Mouse (Mus musculus) urinary bladder, postnatal 0 days (tissue): ENCODE measurements around the gene Kctd10. TPM values are rescaled to one million over a fixed set of nuclear protein-coding genes. Genes with fewer than 3 reads are reported as not detected.

Experiments
- microRNA-seq: library from miRNA; unstranded; fragments of <30 nt; microRNA quantifications from one replicate; pipeline ENCODE4, GENCODE M21; 2016
- polyA plus RNA-seq: library from polyadenylated mRNA; unstranded; fragments of >200 nt; fragmentation: Nextera tagmentation; extraction: Ambion mirVana; gene quantifications from 2 replicates; pipeline ENCODE4 v1.2.1, GENCODE M21; 2015

Kctd10 gene
- polyA plus RNA-seq = 162 and 192 TPM in 2 replicates

GRCm38 (mm10) chr5:114380209-114381012 is at the start of gene Kctd10, which contains the start of gene Ube3b:
Gene Kctd10 (minus strand): TSS chr5:114380508.
Gene Ube3b (plus strand): TSS chr5:114380607.

Small RNA genes within 50 kb of the gene (microRNA-seq; reads per million reads assigned to microRNA genes)
- gene Mir7027 = not detected

Other genes with a start within 250 kb of the Kctd10 start
- 1.4 and 1.5 TPM in 2 replicates for gene Acacb, start 234.0 kb downstream of the Kctd10 start, polyA plus RNA-seq
- gene Foxn4, start 106.7 kb downstream of the Kctd10 start, polyA plus RNA-seq = not detected in 2 replicates
- 3.1 and 4.0 TPM in 2 replicates for gene Myo1h, start 91.3 kb downstream of the Kctd10 start, polyA plus RNA-seq
- gene Ube3b, start 99 bp upstream of the Kctd10 start, polyA plus RNA-seq = 22.5 and 25.0 TPM in 2 replicates
- 16.5 and 24.9 TPM in 2 replicates for gene Mmab, start 63.6 kb upstream of the Kctd10 start, polyA plus RNA-seq
- 35.8 and 69.6 TPM in 2 replicates for gene Mvk, start 63.8 kb upstream of the Kctd10 start, polyA plus RNA-seq
- 0.28 and 0.30 TPM in 2 replicates for gene Fam222a, start 187.5 kb upstream of the Kctd10 start, polyA plus RNA-seq